Mouse (Mus musculus) heart, postnatal 25 days (tissue): Measurements from ENCODE around the gene Rcor2. TPM values are rescaled to one million over a fixed set of nuclear protein-coding genes. Genes with fewer than 3 reads are reported as not detected.

ENCODE experiments used
- DNase-seq: peaks from one replicate; pipeline ENCODE4 v3.0.0; 2022; ENCODE audit warnings: low spot score
- intact Hi-C: fragments of 180-260 bp; cut with DNase I; formaldehyde crosslinking; loops from one replicate; pipeline ENCODE4 v1.15.1; 2025
- total RNA-seq, 2 experiments: library from RNA; stranded (reverse); gene quantifications; 2 replicates each; pipeline ENCODE4 v1.2.3; 2021

The Rcor2 gene
- total RNA-seq, 2 experiments from 2014 or later = 6.9 to 7.5 TPM

GRCm38 (mm10) chr19:7313660-7314059 lies 46.5 kb downstream of the Rcor2 start:
- intact Hi-C loops = no loop called here
- no peak for DNase-seq

DNA sequence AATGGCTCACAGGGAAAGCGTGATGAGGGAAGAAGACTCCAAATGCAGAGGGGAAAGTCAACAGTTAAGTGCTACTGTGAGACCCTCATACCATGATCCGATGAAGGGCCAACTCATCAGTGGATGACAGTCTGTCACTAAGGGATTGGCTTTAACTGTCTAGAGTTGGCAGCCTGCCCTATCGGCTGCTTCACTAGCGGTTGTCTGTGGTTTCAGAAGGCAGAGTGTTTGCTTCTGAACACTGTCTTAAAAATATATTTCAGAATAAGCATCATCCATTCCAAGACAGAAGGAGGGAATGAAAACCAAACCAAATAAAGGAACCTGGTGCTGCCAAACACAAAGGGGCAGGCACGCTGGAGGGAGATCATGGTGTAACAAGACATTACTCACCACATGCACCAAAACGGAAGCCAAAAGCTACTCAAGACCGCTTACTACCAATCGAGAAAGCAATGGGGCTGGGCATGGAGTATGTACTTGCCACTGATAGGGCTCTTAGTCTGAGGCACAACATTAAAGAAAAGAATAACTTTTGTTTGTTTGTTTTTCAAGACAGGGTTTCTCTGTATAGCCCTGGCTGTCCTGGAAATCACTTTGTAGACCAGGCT lies 48.0 kb downstream of the Rcor2 start:
- DNase-seq = no peak
- intact Hi-C loops = no loop called here

DNA sequence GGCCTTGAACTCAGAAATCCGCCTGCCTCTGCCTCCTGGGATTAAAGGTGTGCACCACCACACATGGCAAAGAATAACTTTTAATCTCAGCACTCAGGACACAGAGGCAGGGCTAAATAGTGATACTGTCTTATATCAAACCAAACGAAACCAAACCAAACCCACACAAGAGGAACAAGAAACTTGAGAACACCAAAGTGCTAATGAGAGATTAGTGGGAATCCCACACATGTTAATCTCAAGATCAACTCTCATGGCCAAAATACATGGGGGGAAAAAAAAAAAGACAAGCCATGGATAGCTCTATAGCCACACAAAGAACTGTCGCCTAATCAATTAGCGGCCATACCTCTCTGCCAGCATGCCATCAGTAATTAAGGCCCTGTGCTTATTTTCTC lies 48.5 kb downstream of the Rcor2 start:
- DNase-seq = no peak
- intact Hi-C loops = no loop called here

- intact Hi-C loops = no loop called here
- DNase-seq = no peak
Measured at GRCm38 (mm10) chr19:7316822-7317221, 49.7 kb downstream of the Rcor2 start.

- intact Hi-C loops = no loop called here
Measured at GRCm38 (mm10) chr19:7317716-7318115, 50.6 kb downstream of the Rcor2 start.

DNA sequence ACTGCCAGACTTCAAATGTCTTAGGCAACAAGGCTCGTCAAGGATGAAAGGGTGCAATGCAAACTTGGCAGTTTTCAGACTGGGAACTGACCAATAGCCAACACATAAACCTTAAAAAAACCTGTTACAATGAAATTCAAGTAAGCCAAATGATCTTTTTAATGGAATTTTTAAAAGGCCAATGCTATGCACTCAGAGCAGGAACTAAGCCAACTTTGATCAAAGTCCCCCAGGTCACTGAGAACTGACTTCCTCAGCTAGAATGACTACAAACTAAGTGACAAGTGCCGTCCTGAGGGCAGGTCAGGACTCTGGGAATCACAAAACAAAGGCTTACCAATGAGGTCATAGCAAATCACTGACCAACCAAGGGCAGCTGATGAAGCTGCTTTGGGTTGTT lies 53.1 kb downstream of the Rcor2 start:
- DNase-seq = no peak
- intact Hi-C loops = no loop called here

More at GRCm38 (mm10) chr19:7317716-7318115, 50.6 kb downstream of the Rcor2 start:
- DNase-seq = no peak

DNA sequence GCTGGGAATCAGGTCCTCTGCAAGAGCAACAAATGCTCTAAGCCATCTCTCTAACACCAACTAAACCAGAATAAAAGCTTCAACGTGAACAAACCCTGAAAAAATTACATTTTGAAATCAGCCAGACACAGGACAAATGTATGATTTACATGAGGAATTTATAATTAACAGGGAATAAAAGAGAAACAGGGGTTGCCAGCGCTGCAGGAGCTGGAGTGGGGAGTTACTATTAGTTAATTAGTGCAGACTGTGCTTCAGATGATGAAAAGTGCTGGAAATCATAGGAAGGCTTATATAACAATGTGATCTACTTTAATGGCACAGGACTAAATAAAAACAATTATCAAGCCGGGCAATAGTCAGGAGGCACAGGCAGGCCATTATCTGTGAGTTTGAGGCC lies 54.3 kb downstream of the Rcor2 start:
- DNase-seq = no peak
- intact Hi-C loops = no loop called here

Other genes with a start within 250 kb of the Rcor2 start
- gene Fermt3, start 247.9 kb upstream of the Rcor2 start, total RNA-seq = 1 to 10 TPM; 4.4 to 4.7 TPM
- gene Stip1, start 227.4 kb upstream of the Rcor2 start, total RNA-seq = 100 to 1,000 TPM; 110 to 129 TPM
- 100 to 1,000 TPM; 240 to 243 TPM for gene Macrod1, start 210.5 kb upstream of the Rcor2 start, total RNA-seq
- 1 to 10 TPM; 1.1 to 1.4 TPM for gene Flrt1, start 161.6 kb upstream of the Rcor2 start, total RNA-seq
- 10 to 100 TPM; 74.7 to 82.3 TPM for gene Otub1, start 61.0 kb upstream of the Rcor2 start, total RNA-seq
- gene Cox8a, start 49.7 kb upstream of the Rcor2 start, total RNA-seq = 100 to 1,000 TPM; 407 to 462 TPM
- 10 to 100 TPM; 14.4 to 17.7 TPM for gene Naa40, start 26.1 kb upstream of the Rcor2 start, total RNA-seq
- gene Mark2, start 74.5 kb downstream of the Rcor2 start, total RNA-seq = 10 to 100 TPM; 49.4 to 55.3 TPM
- 10 to 100 TPM; 14.1 to 17.5 TPM for gene Spindoc, start 115.7 kb downstream of the Rcor2 start, total RNA-seq
- gene 2700081O15Rik, start 150.3 kb downstream of the Rcor2 start, total RNA-seq = 10 to 100 TPM; 15.8 to 18.7 TPM
- 10 to 100 TPM; 75.1 to 82.8 TPM for gene Rtn3, start 216.0 kb downstream of the Rcor2 start, total RNA-seq
- gene Atl3, start 226.7 kb downstream of the Rcor2 start, total RNA-seq = 10 to 100 TPM; 15.5 to 19.2 TPM